Mouse (Mus musculus) MEL (cell line): ENCODE results near the gene 9130409I23Rik.

ENCODE experiments used
- BHLHE40 ChIP-seq: IDR thresholded peaks from 2 replicates; pipeline ENCODE4 v1.6.1; 2012; ENCODE audit warnings: low read depth, mild to moderate bottlenecking, inconsistent platforms, low read length, improper control_type of control experiment, borderline replicate concordance
- CTCF ChIP-seq, 3 experiments: IDR thresholded peaks in 2 of 3; conservative IDR thresholded peaks in 1 of 3; 2 replicates each; pipeline ENCODE4 v1.5.1; 2011 to 2012; ENCODE audit warnings: low read length in 3 of 3, low read depth in 2 of 3, mild to moderate bottlenecking in 2 of 3, improper control_type of control experiment in 1 of 3, inconsistent platforms in 1 of 3, mixed read lengths in 1 of 3, moderate library complexity in 1 of 3; ENCODE audit not compliant: control insufficient read depth in 1 of 3, insufficient read depth in 1 of 3, poor library complexity in 1 of 3, severe bottlenecking in 1 of 3
- ELF1 ChIP-seq: IDR thresholded peaks from 2 replicates; pipeline ENCODE4 v1.6.1; 2014; ENCODE audit warnings: low read depth, mild to moderate bottlenecking, inconsistent platforms, low read length, improper control_type of control experiment, moderate library complexity
- MAX ChIP-seq: IDR thresholded peaks from 2 replicates; pipeline ENCODE4 v1.6.1; 2011; ENCODE audit warnings: low read length, improper control_type of control experiment
- MAZ ChIP-seq: IDR thresholded peaks from 2 replicates; pipeline ENCODE4 v1.6.1; 2012; ENCODE audit warnings: low read depth, mild to moderate bottlenecking, inconsistent platforms, low read length, improper control_type of control experiment
- POLR2A ChIP-seq, 2 experiments: IDR thresholded peaks; 2 replicates each; pipeline ENCODE4 v1.6.1; 2011 to 2012; ENCODE audit warnings: low read length in 2 of 2, mild to moderate bottlenecking in 2 of 2, control low read depth in 1 of 2, improper control_type of control experiment in 1 of 2, low read depth in 1 of 2, moderate library complexity in 1 of 2; ENCODE audit not compliant: control insufficient read depth in 1 of 2, insufficient read depth in 1 of 2, poor library complexity in 1 of 2
- POLR2AphosphoS2 ChIP-seq: IDR thresholded peaks from 2 replicates; pipeline ENCODE4 v1.6.1; 2011; ENCODE audit warnings: low read length, improper control_type of control experiment
- ZC3H11A ChIP-seq: IDR thresholded peaks from 2 replicates; pipeline ENCODE4 v1.6.1; 2012; ENCODE audit warnings: low read depth, mild to moderate bottlenecking, inconsistent platforms, low read length, improper control_type of control experiment
- ZNF384 ChIP-seq: IDR thresholded peaks from 2 replicates; pipeline ENCODE4 v1.6.1; 2012; ENCODE audit warnings: low read depth, mild to moderate bottlenecking, inconsistent platforms, low read length, improper control_type of control experiment

DNA sequence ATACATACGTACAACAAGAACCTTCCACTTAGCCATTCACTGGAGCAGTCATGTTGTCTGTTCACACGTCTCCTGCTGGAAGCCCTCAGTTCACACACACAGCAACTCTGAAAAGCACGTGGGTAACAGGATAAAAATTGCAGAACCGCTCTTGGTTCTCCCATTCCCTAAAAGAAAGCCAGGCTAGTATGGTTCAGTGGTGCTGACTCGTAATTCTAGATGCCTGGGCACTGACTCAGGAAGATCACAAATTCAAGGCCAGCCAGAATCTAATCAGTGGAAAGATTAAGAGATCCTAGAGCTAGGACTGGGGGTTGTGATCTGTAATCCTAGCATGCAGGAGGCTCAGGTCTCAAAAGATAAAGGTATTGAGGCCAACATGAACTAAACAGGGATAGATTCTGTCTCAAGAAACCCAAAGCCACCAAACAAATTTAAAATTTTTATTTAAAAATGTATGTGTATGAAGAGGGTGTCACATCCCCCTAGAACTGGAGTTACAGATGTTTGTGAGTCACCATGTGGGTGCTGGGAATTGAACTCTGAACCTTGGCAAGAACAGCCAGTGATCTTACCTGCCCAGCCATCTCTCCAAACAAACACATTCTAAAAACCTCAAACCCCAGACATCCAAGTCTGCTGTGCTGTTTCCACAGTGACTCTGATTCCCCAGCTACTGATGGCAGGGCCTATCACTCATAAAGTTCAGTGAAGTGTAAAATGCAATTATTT lies 30.1 kb upstream of the 9130409I23Rik start, which contains the start of gene Ephx1:
- TF ChIP-seq POLR2AphosphoS2 = no peak
- TF ChIP-seq MAZ = no peak
- no peak for TF ChIP-seq MAX
- no peak for TF ChIP-seq ZC3H11A
- TF ChIP-seq CTCF (IDR thresholded peaks at IDR 0.05 in 2 of 3, conservative IDR thresholded peaks at IDR 0.05 in 1 of 3; ENCODE audit: control insufficient read depth in 1 of 3, insufficient read depth in 1 of 3, low read depth in 2 of 3, low read length in 3 of 3, poor library complexity in 1 of 3, severe bottlenecking in 1 of 3) = no peak
- TF ChIP-seq ELF1 = no peak
- no peak for TF ChIP-seq ZNF384
- no peak for TF ChIP-seq POLR2A (IDR thresholded peaks at IDR 0.05; ENCODE audit: control insufficient read depth in 1 of 2, insufficient read depth in 1 of 2, low read depth in 1 of 2, low read length in 2 of 2, poor library complexity in 1 of 2)
- TF ChIP-seq BHLHE40 = no peak
